Mouse (Mus musculus): Measurements from ENCODE around the gene Hspb8. TPM values are rescaled to one million over a fixed set of nuclear protein-coding genes. Genes with fewer than 3 reads are reported as not detected.

The Hspb8 gene
- not detected for polyA plus RNA-seq (2017; shearing (Covaris generic))

GRCm38 (mm10) chr5:116422699-116423201 lies at the start of gene Hspb8:
Gene Hspb8, minus strand, starts transcription at chr5:116422864.

Other genes with a start within 250 kb of the Hspb8 start
- gene Ccdc60, start 133.9 kb downstream of the Hspb8 start, polyA plus RNA-seq (2017; shearing (Covaris generic)), result 0.07 TPM
- gene Srrm4, start 169.0 kb upstream of the Hspb8 start, polyA plus RNA-seq (2017; shearing (Covaris generic)), result not detected